Mouse (Mus musculus) regulatory T cell (primary cell): Measurements from ENCODE around the gene Zfyve19.

Experiments
- in situ Hi-C: fragments of 300-600 bp; cut with MboI, MseI; formaldehyde crosslinking; loops from one replicate; pipeline ENCODE4 v1.15.1; 2025; ENCODE audit warnings: high pct_unique_total_duplicates

The Zfyve19 gene

DNA sequence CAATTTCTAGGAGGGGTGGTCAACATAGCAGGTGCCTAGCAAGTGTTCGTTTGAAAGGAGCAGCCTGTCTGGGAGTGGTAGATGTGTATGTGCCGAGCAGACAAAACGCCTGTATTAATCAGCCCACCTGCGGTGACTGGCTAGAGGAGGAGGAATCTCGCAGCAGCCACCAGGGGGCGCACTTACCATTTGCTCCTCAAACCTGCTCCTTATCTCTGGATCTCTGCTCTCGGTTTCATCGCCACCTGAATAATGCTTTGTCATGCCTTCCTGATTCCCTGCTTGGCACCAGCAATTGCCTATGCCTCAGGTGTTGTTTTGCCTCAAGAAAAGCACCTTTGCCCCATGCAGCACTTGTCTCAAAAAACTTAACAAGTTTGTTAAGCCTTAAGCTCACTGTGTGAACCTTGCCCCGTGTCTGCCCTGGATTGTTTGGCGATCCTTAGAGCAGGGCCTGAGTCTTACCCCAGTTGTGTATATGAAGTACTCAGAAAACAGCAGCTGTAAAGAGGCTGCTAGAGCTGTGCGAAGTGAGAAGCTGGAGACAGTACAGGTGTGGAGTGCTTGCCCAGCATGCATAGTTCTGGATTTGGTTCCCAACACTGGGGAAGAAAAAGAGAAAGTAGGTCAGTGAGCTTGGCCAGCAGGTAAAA is 42.5 kb downstream of the Zfyve19 start:
- in situ Hi-C loops: no loop called here

- in situ Hi-C loops: no loop called here
Measured at GRCm38 (mm10) chr2:119254976-119255375, 46.6 kb downstream of the Zfyve19 start.

DNA sequence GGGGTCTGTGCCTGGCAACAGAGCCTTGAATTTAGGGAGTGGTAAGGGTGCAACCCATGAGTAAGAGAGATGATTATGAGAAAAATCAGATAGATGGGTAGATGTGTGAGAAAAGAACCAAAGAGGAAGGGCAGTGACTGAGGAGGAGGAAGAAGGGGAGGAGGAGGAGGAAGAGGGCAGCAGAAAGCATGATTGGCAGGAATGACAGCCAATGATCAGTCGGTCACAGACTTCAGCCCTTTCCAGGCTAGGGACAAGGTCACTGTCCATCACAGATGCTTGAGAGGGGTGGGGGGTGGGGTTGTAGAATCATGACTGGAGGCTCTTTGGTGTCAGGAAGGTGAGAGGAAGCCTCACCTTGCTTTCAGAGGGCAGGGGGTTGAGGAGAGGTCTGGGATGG is 52.1 kb downstream of the Zfyve19 start:
- in situ Hi-C loops: no loop called here

DNA sequence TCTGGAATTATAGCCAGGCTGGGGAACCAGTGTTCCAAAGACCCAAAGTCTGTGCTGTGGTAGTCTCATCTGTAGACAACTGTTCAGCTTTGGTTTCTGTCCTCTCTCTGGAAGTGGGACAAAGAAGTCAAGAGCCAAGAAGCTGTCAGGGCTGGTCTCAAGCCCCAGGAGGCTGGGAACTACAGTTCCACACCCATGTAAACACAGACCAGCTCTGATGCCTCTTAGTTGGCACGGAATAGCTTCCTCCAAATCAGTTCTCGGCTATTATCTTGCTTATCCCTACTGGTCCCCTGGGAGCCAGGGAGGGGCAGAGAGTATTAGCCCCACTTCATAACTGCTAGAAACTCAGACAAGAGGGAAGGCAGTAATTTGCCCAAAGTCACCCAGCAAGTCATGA is 52.9 kb downstream of the Zfyve19 start:
- in situ Hi-C loops: no loop called here

DNA sequence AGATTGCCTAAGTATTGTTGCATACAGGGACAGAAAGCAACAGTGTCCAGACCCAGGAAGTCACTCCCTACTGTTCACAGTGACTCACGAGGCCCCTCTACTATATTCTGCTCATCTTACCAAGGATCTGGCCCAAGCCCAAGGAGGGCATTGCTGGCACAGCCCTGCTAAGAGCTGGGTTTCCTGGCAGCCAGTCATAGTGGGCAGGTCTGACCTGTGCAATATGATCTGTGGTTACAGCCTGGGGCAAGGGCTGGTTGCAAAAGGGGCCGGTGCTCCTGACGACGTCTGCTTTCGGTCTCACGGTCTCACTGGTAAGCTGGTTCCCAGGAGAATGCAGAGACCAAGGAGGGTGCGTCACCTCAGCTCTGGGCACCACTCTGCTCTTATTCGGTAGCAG is 54.6 kb downstream of the Zfyve19 start:
- in situ Hi-C loops: no loop called here

DNA sequence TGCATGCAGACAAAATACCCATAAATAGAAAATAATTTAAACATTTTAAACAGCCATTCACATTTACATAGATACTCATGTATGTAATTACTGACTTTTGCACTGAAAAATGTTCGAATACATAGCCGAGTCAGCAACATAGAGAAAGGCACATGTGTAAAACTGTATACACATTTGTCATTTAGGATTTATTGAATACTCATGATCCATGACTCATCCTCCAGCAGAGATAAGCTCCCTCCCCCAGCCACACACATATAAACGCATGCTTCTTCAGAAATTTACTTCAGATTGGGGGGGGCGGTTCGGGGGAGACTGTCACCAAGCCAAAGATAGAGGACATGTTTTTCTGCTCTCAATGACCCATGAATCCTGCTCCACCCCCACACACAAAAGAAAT is 55.4 kb downstream of the Zfyve19 start:
- in situ Hi-C loops: no loop called here
